Mouse (Mus musculus): ENCODE measurements around the gene Map1a. TPM values are rescaled to one million over a fixed set of nuclear protein-coding genes. Genes with fewer than 3 reads are reported as not detected.
A peak's percentile ranks its signal among the peaks of the same experiment; 100 is the strongest.

The Map1a gene
- total RNA-seq, 2 experiments from 2014 or later: not detected

GRCm38 (mm10) chr2:121299471-121299870, 10.1 kb downstream of the Map1a start:
- no peak for ATAC-seq (replicated peaks; ENCODE audit: low FRiP score, low TSS enrichment, poor library complexity, severe bottlenecking)

- no peak for ATAC-seq (replicated peaks; ENCODE audit: low FRiP score, low TSS enrichment, poor library complexity, severe bottlenecking)
Observed at GRCm38 (mm10) chr2:121300036-121300435, 10.6 kb downstream of the Map1a start.

- no peak for ATAC-seq (replicated peaks; ENCODE audit: low FRiP score, low TSS enrichment, poor library complexity, severe bottlenecking)
Observed at GRCm38 (mm10) chr2:121308997-121309416, 19.6 kb downstream of the Map1a start.

DNA sequence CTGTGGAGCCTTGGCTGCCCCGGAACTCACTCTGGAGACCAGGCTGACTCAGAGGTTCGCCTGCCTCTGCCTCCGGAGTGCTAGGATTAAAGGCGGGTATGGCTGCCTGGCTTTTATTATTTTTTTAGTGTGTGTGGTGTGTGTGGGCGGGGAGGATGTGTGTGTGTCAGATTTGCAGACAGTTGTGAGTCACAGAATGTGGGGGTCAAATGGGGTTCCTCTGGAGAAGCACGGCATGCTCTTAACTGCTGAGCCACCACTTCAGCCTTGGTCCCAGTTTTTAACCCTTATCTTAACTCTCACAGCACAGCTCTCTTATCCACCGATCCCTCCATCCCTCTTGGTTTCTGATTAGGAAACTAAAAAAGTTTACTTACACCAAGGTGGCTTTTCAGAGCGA, 26.9 kb downstream of the Map1a start:
- peak; percentile 67 for ATAC-seq (replicated peaks; ENCODE audit: low FRiP score, low TSS enrichment, poor library complexity, severe bottlenecking)

GRCm38 (mm10) chr2:121323041-121323440, 33.6 kb downstream of the Map1a start:
- ATAC-seq (replicated peaks; ENCODE audit: low FRiP score, low TSS enrichment, poor library complexity, severe bottlenecking): no peak

- no peak for ATAC-seq (replicated peaks; ENCODE audit: low FRiP score, low TSS enrichment, poor library complexity, severe bottlenecking)
Observed at GRCm38 (mm10) chr2:121323693-121324470, 34.5 kb downstream of the Map1a start.

DNA sequence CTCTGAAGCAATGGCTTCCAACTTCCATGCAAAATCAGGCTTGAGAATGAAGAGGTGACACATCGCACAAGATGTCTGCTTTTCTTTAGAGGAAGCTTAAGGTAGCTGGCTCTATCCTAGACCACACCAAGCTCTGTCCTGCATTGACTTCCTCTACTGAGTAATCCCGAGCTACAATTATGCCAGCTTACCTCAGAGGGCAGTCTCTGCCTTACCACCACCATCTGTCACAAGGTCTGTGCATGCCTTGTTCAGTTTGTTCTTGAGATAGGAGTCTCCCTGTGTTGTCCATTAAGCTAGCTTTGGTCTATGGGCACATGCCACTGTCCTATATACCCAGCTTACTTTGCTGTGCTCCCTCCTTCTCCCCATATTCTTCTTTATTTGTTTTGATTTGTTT, 40.1 kb downstream of the Map1a start:
- no peak for ATAC-seq (replicated peaks; ENCODE audit: low FRiP score, low TSS enrichment, poor library complexity, severe bottlenecking)

DNA sequence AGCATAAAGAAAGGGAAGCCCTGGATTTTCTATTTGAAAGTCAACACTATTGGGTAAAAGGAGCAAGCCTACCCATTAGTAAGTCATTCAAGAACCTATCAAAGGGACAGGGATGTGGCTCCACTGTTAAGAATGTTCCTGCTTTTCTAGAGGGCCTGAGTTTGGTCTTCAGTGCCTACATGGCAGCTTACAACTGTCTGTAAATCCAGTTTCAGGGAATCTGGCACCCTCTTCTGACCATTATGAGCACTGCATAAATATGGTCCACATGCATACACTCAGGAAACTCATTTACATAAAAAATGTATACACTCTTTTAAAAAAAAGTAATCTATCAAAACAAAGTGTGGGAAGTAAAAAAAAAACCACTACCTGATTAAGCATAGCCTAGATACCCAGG, 49.7 kb downstream of the Map1a start:
- ATAC-seq (replicated peaks; ENCODE audit: low FRiP score, low TSS enrichment, poor library complexity, severe bottlenecking): no peak

- no peak for ATAC-seq (replicated peaks; ENCODE audit: low FRiP score, low TSS enrichment, poor library complexity, severe bottlenecking)
Observed at GRCm38 (mm10) chr2:121353156-121353555, 63.8 kb downstream of the Map1a start.

DNA sequence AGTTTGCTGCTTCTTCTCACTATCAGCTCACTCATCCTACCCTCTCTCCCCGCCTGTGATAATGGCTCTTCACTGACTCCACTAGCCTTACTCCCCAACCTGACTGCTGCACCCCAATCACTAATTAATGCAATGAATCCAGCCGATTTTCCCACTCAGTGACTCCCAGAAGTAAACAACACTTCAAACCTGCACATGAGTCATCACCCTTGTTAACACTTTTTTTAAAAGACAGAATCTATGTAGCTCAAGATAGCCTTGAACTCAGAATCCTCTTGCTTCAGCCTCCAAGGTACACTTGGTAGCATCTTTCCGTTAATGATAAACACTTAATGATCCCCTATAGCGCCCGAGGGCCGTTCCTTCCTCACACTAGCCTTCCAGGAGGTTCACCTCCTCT, 65.0 kb downstream of the Map1a start:
- peak; percentile 9; the same call in 1 of the 2 replicates for ATAC-seq (replicated peaks; ENCODE audit: low FRiP score, low TSS enrichment, poor library complexity, severe bottlenecking)

DNA sequence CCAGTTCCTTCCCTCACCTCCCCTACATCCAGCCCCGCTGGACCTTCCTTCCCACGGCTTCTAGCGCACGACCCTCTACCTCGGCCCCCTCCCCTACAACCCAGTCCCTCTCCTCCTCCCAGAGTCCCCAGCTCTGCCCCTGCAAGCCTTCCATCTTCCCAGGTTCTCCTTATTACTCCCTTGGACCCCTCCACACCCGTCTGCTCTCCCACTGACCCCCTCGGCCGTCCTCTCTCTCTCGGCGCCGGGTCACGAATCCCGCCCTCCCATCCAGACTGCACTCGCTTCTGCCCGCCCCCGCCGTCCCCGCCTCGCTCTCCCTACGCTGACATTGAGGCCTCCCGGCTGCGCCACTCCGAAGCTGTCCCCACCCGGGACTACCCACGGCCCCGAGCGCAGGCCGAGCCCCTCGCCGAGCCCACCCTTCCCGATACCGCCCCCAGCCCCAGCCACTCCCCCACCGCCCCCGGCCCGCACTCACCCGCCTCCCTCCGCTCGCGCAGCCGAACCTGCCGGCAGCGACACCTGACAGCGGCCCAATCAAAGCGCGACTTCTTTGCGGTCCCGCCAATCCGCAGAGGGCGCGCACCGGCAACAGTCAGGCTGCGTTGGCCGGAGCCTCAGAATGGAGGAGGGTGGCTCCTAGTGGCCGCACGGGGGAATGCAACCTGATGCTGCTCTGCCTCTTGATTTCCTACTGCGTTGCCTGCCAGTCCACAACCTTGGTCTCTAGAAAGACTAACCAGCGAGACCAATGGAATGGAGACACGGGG, 65.6 kb downstream of the Map1a start, which contains the start of gene Ppip5k1:
Gene Ppip5k1 (minus strand): TSS at position 577 of the 773 bp plus-strand sequence.
- ATAC-seq (replicated peaks; ENCODE audit: low FRiP score, low TSS enrichment, poor library complexity, severe bottlenecking): peak; percentile 98

DNA sequence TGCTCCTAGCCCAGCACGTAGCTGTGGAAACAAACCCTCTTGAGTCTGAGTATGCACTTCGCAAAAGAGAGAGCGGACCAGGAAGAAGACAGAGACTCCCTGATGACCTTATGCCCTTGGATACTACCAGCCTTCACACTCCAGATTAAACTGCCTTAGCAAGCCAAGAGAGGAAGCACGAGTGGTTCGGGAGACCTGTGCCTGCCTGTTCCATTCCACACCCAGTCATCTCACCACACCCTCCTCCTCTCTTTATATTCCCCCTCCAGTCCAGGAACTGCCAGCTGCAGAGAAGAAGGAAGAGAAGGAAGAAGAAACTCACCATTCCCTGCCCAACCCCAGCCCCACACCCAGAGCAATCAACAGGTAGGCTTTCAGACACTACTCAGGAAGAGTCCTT, 68.1 kb downstream of the Map1a start, which contains the start of gene Ckmt1:
Gene Ckmt1 (plus strand): TSS at position 221 of the 400 bp plus-strand sequence.
- no peak for ATAC-seq (replicated peaks; ENCODE audit: low FRiP score, low TSS enrichment, poor library complexity, severe bottlenecking)

DNA sequence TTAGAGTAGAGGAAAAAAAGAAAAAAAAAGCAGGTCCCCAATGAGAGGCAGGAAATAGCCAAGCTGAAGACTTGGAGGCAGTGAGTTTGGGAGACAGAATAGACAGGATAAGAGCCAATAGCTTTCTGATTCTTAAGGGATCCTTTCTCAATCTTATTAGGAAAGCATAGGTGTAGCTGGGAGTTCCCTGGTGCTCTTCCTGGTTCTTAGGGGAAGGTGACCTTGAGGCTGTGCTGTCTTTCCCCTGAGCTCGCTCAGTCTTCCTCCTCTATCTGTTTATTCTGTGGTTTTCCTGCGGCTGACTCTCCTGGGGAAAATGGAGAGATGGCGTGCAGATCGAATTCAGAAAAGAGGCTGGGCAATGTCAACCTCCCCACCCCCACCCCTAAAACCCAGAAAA, 68.6 kb downstream of the Map1a start:
- no peak for ATAC-seq (replicated peaks; ENCODE audit: low FRiP score, low TSS enrichment, poor library complexity, severe bottlenecking)

DNA sequence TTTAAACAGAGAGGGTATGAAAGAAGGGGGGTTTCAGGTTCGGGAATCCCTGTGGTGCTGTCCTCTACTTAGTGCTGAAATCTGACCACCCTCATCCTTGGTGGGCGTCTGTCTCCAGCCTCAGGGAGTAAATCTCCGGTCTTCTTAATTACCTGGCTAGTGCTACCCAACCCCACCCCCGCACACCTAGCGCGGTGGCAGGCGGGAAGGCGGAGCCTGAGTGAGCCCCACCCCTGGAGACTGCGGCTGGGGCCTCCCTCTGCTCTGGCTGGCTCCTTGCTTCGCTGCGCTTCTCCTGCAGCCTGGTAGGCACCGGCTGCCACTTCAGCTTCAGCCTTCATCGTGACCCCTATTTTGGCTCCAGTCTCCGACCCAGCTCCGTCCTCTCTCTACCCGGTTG, 69.0 kb downstream of the Map1a start:
- ATAC-seq (replicated peaks; ENCODE audit: low FRiP score, low TSS enrichment, poor library complexity, severe bottlenecking): peak; percentile 41

- ATAC-seq (replicated peaks; ENCODE audit: low FRiP score, low TSS enrichment, poor library complexity, severe bottlenecking): no peak
Observed at GRCm38 (mm10) chr2:121359461-121359860, 70.1 kb downstream of the Map1a start.

Other genes starting within 250 kb of the Map1a start
- gene Tgm5, start 203.8 kb upstream of the Map1a start, total RNA-seq (2014; fragmentation: Nextera tagmentation): not detected in 2 replicates
- gene Tgm5, start 203.8 kb upstream of the Map1a start, total RNA-seq (2017): not detected in 2 replicates
- not detected in 2 replicates for gene Tgm7, start 179.8 kb upstream of the Map1a start, total RNA-seq (2014; fragmentation: Nextera tagmentation)
- not detected in 2 replicates for gene Tgm7, start 179.8 kb upstream of the Map1a start, total RNA-seq (2017)
- gene Adal, start 149.2 kb upstream of the Map1a start, total RNA-seq (2014; fragmentation: Nextera tagmentation): 12.9 and 15.8 TPM in 2 replicates
- 11.0 and 13.1 TPM in 2 replicates for gene Adal, start 149.2 kb upstream of the Map1a start, total RNA-seq (2017)
- 7.8 and 9.7 TPM in 2 replicates for gene Lcmt2, start 148.9 kb upstream of the Map1a start, total RNA-seq (2014; fragmentation: Nextera tagmentation)
- gene Lcmt2, start 148.9 kb upstream of the Map1a start, total RNA-seq (2017): 8.7 and 8.8 TPM in 2 replicates
- gene Tubgcp4, start 118.9 kb upstream of the Map1a start, total RNA-seq (2014; fragmentation: Nextera tagmentation): 62.8 and 83.6 TPM in 2 replicates
- 35.4 and 38.5 TPM in 2 replicates for gene Tubgcp4, start 118.9 kb upstream of the Map1a start, total RNA-seq (2017)
- 15.0 and 16.4 TPM in 2 replicates for gene Zscan29, start 118.5 kb upstream of the Map1a start, total RNA-seq (2014; fragmentation: Nextera tagmentation)
- gene Zscan29, start 118.5 kb upstream of the Map1a start, total RNA-seq (2017): 12.6 and 12.8 TPM in 2 replicates
- 22.9 and 33.3 TPM in 2 replicates for gene Trp53bp1, start 18.2 kb upstream of the Map1a start, total RNA-seq (2014; fragmentation: Nextera tagmentation)
- 22.6 and 31.8 TPM in 2 replicates for gene Trp53bp1, start 18.2 kb upstream of the Map1a start, total RNA-seq (2017)
- 8.4 and 14.2 TPM in 2 replicates for gene Ppip5k1, start 65.8 kb downstream of the Map1a start, total RNA-seq (2014; fragmentation: Nextera tagmentation)
- 8.2 and 10.1 TPM in 2 replicates for gene Ppip5k1, start 65.8 kb downstream of the Map1a start, total RNA-seq (2017)
- not detected in 2 replicates for gene Ckmt1, start 68.1 kb downstream of the Map1a start, total RNA-seq (2014; fragmentation: Nextera tagmentation)
- not detected in 2 replicates for gene Ckmt1, start 68.1 kb downstream of the Map1a start, total RNA-seq (2017)
- gene Strc, start 97.6 kb downstream of the Map1a start, total RNA-seq (2014; fragmentation: Nextera tagmentation): not detected in 2 replicates
- gene Strc, start 97.6 kb downstream of the Map1a start, total RNA-seq (2017): not detected in 2 replicates
- 98.2 and 163 TPM in 2 replicates for gene Pdia3, start 124.2 kb downstream of the Map1a start, total RNA-seq (2014; fragmentation: Nextera tagmentation)
- gene Pdia3, start 124.2 kb downstream of the Map1a start, total RNA-seq (2017): 198 and 215 TPM in 2 replicates
- 0.44 and 3.3 TPM in 2 replicates for gene Catsper2, start 124.2 kb downstream of the Map1a start, total RNA-seq (2014; fragmentation: Nextera tagmentation)
- 0.56 and 1.3 TPM in 2 replicates for gene Catsper2, start 124.2 kb downstream of the Map1a start, total RNA-seq (2017)
- not detected in 2 replicates for gene Ell3, start 154.7 kb downstream of the Map1a start, total RNA-seq (2014; fragmentation: Nextera tagmentation)
- gene Ell3, start 154.7 kb downstream of the Map1a start, total RNA-seq (2017): not detected in 2 replicates
- 408 and 415 TPM in 2 replicates for gene Serf2, start 159.6 kb downstream of the Map1a start, total RNA-seq (2014; fragmentation: Nextera tagmentation)
- gene Serf2, start 159.6 kb downstream of the Map1a start, total RNA-seq (2017): 367 and 469 TPM in 2 replicates
- 154 and 217 TPM in 2 replicates for gene Hypk, start 163.7 kb downstream of the Map1a start, total RNA-seq (2014; fragmentation: Nextera tagmentation)
- 184 and 205 TPM in 2 replicates for gene Hypk, start 163.7 kb downstream of the Map1a start, total RNA-seq (2017)
- not detected in 2 replicates for gene Serinc4, start 167.2 kb downstream of the Map1a start, total RNA-seq (2014; fragmentation: Nextera tagmentation)
- 1.4 TPM in 1 of 2 replicates, not detected in the other for gene Serinc4, start 167.2 kb downstream of the Map1a start, total RNA-seq (2017)
- 19.7 and 20.2 TPM in 2 replicates for gene Mfap1b, start 184.5 kb downstream of the Map1a start, total RNA-seq (2014; fragmentation: Nextera tagmentation)
- 50.0 and 51.3 TPM in 2 replicates for gene Mfap1b, start 184.5 kb downstream of the Map1a start, total RNA-seq (2017)
- gene Mfap1a, start 217.1 kb downstream of the Map1a start, total RNA-seq (2014; fragmentation: Nextera tagmentation): 18.6 and 26.6 TPM in 2 replicates
- gene Mfap1a, start 217.1 kb downstream of the Map1a start, total RNA-seq (2017): 34.0 and 45.9 TPM in 2 replicates
- gene Wdr76, start 217.1 kb downstream of the Map1a start, total RNA-seq (2014; fragmentation: Nextera tagmentation): 37.9 and 52.7 TPM in 2 replicates
- 41.7 and 55.8 TPM in 2 replicates for gene Wdr76, start 217.1 kb downstream of the Map1a start, total RNA-seq (2017)

Measured in megakaryocyte-erythroid progenitor cell, adult 5-6 weeks (primary cell).